Mouse (Mus musculus) limb, embryonic 11.5 days (tissue): ENCODE data around the gene Bcl7a. TPM values are rescaled to one million over a fixed set of nuclear protein-coding genes. Genes with fewer than 3 reads are reported as not detected.

Source experiments
- ATAC-seq: fragments of 200-750 bp; cut with Nextera tagmentation; 2 replicates; pipeline ENCODE4 v1.8.0; 2017; ENCODE audit warnings: low read depth; ENCODE audit not compliant: insufficient number of reproducible peaks, low FRiP score, low TSS enrichment
- DNase-seq: peaks from one replicate; pipeline ENCODE4 v3.0.0-alpha.2; 2015; ENCODE audit warnings: low spot score
- H3K27ac ChIP-seq: fragments of 300-500 bp; sonication (generic); replicated peaks from 2 replicates; pipeline ENCODE4 v1.5.1; 2014; ENCODE audit warnings: low read depth, mild to moderate bottlenecking, low read length
- H3K27me3 ChIP-seq: fragments of 300-500 bp; sonication (generic); 2 replicates; pipeline ENCODE4 v1.6.1; 2014; ENCODE audit warnings: mild to moderate bottlenecking, low read length, mixed read lengths; ENCODE audit not compliant: control insufficient read depth, insufficient read depth
- H3K36me3 ChIP-seq: fragments of 300-500 bp; sonication (generic); 2 replicates; pipeline ENCODE4 v1.6.1; 2014; ENCODE audit warnings: mild to moderate bottlenecking, low read length, moderate library complexity, mixed read lengths; ENCODE audit not compliant: control insufficient read depth, insufficient read depth
- H3K4me1 ChIP-seq: fragments of 300-500 bp; sonication (generic); 2 replicates; pipeline ENCODE4 v1.6.1; 2014; ENCODE audit warnings: low read length, mixed read lengths; ENCODE audit not compliant: control insufficient read depth, insufficient read depth
- H3K4me2 ChIP-seq: fragments of 300-500 bp; sonication (generic); 2 replicates; pipeline ENCODE4 v1.6.1; 2014; ENCODE audit warnings: low read depth, mild to moderate bottlenecking, moderate library complexity; ENCODE audit not compliant: severe bottlenecking
- H3K4me3 ChIP-seq: fragments of 300-500 bp; sonication (generic); 2 replicates; pipeline ENCODE4 v1.5.1; 2014; ENCODE audit warnings: low read depth, low read length
- H3K9ac ChIP-seq: fragments of 300-500 bp; sonication (generic); 2 replicates; pipeline ENCODE4 v1.6.1; 2014; ENCODE audit warnings: mild to moderate bottlenecking, low read length
- H3K9me3 ChIP-seq: fragments of 300-500 bp; sonication (generic); 2 replicates; pipeline ENCODE4 v1.6.1; 2016; ENCODE audit warnings: low read length; ENCODE audit not compliant: control insufficient read depth
- WGBS: fragments of 180-500 bp; shearing (Covaris S2); extraction: QIAGEN DNeasy Blood & Tissue Kit; methylation state at CpG from one replicate; pipeline ENCODE4 v1.1.7; 2014; 5-methylcytosine and 5-hydroxymethylcytosine counted together
- polyA plus RNA-seq: library from polyadenylated mRNA; unstranded; fragments of >200 nt; fragmentation: Nextera tagmentation; extraction: Ambion mirVana; gene quantifications from 2 replicates; pipeline ENCODE4 v1.2.1, GENCODE M21; 2014

The Bcl7a gene
- polyA plus RNA-seq, 1 experiment from 2014 or later, result 44.4 TPM

GRCm38 (mm10) chr5:123301780-123302521 lies 41.7 kb upstream of the Bcl7a start:
- no peak overlapping the region for H3K9ac ChIP-seq
- H3K27me3 ChIP-seq, result no peaks in the 10 kb centered on the region
- no peak for DNase-seq
- 82% methylated on average over 20 of the region's 20 CpGs for WGBS
- no peak overlapping the region for H3K4me2 ChIP-seq
- no peak for ATAC-seq
- no peaks in the 10 kb centered on the region for H3K4me1 ChIP-seq
- no peak overlapping the region for H3K4me3 ChIP-seq
- no peaks in the 10 kb centered on the region for H3K36me3 ChIP-seq
- no peaks in the 10 kb centered on the region for H3K9me3 ChIP-seq
- H3K27ac ChIP-seq, result no peak overlapping the region

- 63% methylated on average over 18 of the region's 18 CpGs for WGBS
- no peak overlapping the region for H3K4me2 ChIP-seq
- no peaks in the 10 kb centered on the region for H3K36me3 ChIP-seq
- no peak overlapping the region for H3K27ac ChIP-seq
- DNase-seq (no peak), ATAC-seq (no peak)
- no peak overlapping the region for H3K9ac ChIP-seq
- H3K9me3 ChIP-seq, result no peaks in the 10 kb centered on the region
- H3K4me1 ChIP-seq, result no peaks in the 10 kb centered on the region
- H3K4me3 ChIP-seq, result no peak overlapping the region
- H3K27me3 ChIP-seq, result no peaks in the 10 kb centered on the region
Observed at GRCm38 (mm10) chr5:123307630-123308282, 35.9 kb upstream of the Bcl7a start.

GRCm38 (mm10) chr5:123309816-123310215 lies 33.8 kb upstream of the Bcl7a start:
- no peak overlapping the region; the same call in 1 of the 2 replicates for H3K9ac ChIP-seq
- no peak overlapping the region for H3K4me2 ChIP-seq
- H3K27me3 ChIP-seq, result no peaks in the 10 kb centered on the region
- no peaks in the 10 kb centered on the region for H3K9me3 ChIP-seq
- H3K27ac ChIP-seq, result no peak overlapping the region
- DNase-seq (no peak), ATAC-seq (no peak)
- peaks cover under 1% of the 10 kb centered on the region; the same call in 1 of the 2 replicates for H3K4me1 ChIP-seq
- H3K36me3 ChIP-seq, result no peaks in the 10 kb centered on the region
- H3K4me3 ChIP-seq, result no peak overlapping the region
- 40% methylated on average over 10 of the region's 10 CpGs for WGBS

- Histone ChIP-seq H3K27me3 (no peaks in the 10 kb centered on the region), H3K9ac (no peak overlapping the region), H3K36me3 (no peaks in the 10 kb centered on the region), H3K9me3 (no peaks in the 10 kb centered on the region), H3K27ac (no peak overlapping the region), H3K4me3 (no peak overlapping the region), H3K4me2 (no peak overlapping the region), H3K4me1 (peaks cover 4% of the 10 kb centered on the region; the same call in 1 of the 2 replicates)
- WGBS, result 50% methylated on average over 7 of the region's 7 CpGs
- no peak for ATAC-seq
- DNase-seq, result no peak
Observed at GRCm38 (mm10) chr5:123310221-123310620, 33.4 kb upstream of the Bcl7a start.

- no peak overlapping the region for H3K27ac ChIP-seq
- no peak for ATAC-seq
- no peak for DNase-seq
- no peak overlapping the region for H3K9ac ChIP-seq
- no peak overlapping the region for H3K4me2 ChIP-seq
- no peaks in the 10 kb centered on the region for H3K36me3 ChIP-seq
- 65% methylated on average over 12 of the region's 12 CpGs for WGBS
- H3K4me1 ChIP-seq, result peaks cover 4% of the 10 kb centered on the region; the same call in 1 of the 2 replicates
- no peaks in the 10 kb centered on the region for H3K27me3 ChIP-seq
- H3K9me3 ChIP-seq, result no peaks in the 10 kb centered on the region
- no peak overlapping the region for H3K4me3 ChIP-seq
Observed at GRCm38 (mm10) chr5:123313058-123313630, 30.5 kb upstream of the Bcl7a start.

GRCm38 (mm10) chr5:123313851-123314380 lies 29.7 kb upstream of the Bcl7a start:
- H3K9ac ChIP-seq, result no peak overlapping the region
- DNase-seq, result no peak
- no peaks in the 10 kb centered on the region for H3K9me3 ChIP-seq
- ATAC-seq, result no peak
- H3K4me3 ChIP-seq, result no peak overlapping the region
- 57% methylated on average over 11 of the region's 11 CpGs for WGBS
- H3K27ac ChIP-seq, result no peak overlapping the region
- H3K4me2 ChIP-seq, result no peak overlapping the region
- H3K27me3 ChIP-seq, result no peaks in the 10 kb centered on the region
- H3K36me3 ChIP-seq, result no peaks in the 10 kb centered on the region
- peaks cover 4% of the 10 kb centered on the region; the same call in 1 of the 2 replicates for H3K4me1 ChIP-seq

- Histone ChIP-seq H3K4me1 (peaks cover 4% of the 10 kb centered on the region; the same call in 1 of the 2 replicates), H3K9ac (no peak overlapping the region), H3K4me2 (no peak overlapping the region), H3K4me3 (no peak overlapping the region), H3K9me3 (no peaks in the 10 kb centered on the region), H3K27me3 (no peaks in the 10 kb centered on the region), H3K36me3 (no peaks in the 10 kb centered on the region), H3K27ac (no peak overlapping the region)
- WGBS, result 40% methylated on average over 10 of the region's 10 CpGs
- DNase-seq, result no peak
- no peak; the same call in 1 of the 2 replicates for ATAC-seq
Observed at GRCm38 (mm10) chr5:123315219-123315866, 28.3 kb upstream of the Bcl7a start.

- Histone ChIP-seq H3K36me3 (no peaks in the 10 kb centered on the region), H3K9ac (peak overlapping the region; percentile 28), H3K9me3 (no peaks in the 10 kb centered on the region), H3K4me1 (peaks cover 4% of the 10 kb centered on the region; the same call in 1 of the 2 replicates), H3K4me2 (peak overlapping the region; percentile 15; the same call in 1 of the 2 replicates), H3K27me3 (no peaks in the 10 kb centered on the region), H3K4me3 (peak overlapping the region; percentile 15), H3K27ac (no peak overlapping the region)
- no peak for ATAC-seq
- DNase-seq, result peak; percentile 43
- WGBS, result 10% methylated on average over 6 of the region's 6 CpGs
Observed at GRCm38 (mm10) chr5:123317992-123318391, 25.6 kb upstream of the Bcl7a start.
